In the genomic region with DNA sequence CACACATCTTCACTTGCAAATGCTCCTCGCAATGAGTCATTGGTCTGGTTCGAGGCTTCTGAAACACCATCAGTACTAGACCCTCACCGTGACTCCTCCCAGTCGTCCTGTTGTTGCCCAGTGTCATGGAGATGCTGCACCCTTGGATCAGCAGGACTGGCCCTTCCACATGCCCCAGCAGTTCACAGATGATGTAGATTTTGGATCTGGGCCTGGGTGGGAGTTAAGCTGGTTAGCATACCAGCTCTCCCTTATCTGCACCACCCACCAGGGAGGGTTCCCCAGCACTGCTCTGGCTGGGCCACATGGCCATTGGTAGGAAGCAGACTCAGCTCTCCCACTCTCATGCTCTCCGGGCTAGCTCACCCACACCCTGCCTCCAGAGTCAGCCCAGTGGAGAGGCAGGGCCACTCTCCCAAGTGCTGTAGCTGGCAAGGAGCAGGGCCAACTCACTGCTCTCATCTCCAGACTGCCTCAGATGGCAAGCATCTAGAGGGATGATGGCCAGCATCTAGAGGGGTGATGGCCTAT, we compare ENCODE assay signal across 19 mouse cellular contexts.
DNase-seq lines count a peak whose midpoint lies in the region; ATAC-seq lines count a peak whose summit lies in the region.
"Had no signal": no experiment of that assay in that cellular context is flagged by ENCODE, and none has a peak within 500 bp of the region (broad histone marks: within the 10 kb centered on the region; RNA-seq: fewer than 3 reads in every experiment).

No protein-coding gene starts in this region.

- DNase-seq in heart, adult 18-20 months = no peak
- peak; percentile 21 for DNase-seq in midbrain, embryonic 11.5 days (ENCODE audit: low spot score, missing footprints)
- peak; percentile 62 for DNase-seq in NIH3T3 (ENCODE audit: low read depth)
- DNase-seq: adrenal gland, postnatal 36 days; cerebellum, adult 8-10 months; kidney, adult 8-10 months; kidney, postnatal 4 days; liver, postnatal 0 days; lung, postnatal 36 days; thymus, postnatal 4 days had no signal

- H3K9me3 ChIP-seq in heart, embryonic 13.5 days = no peaks in the 10 kb centered on the region
- no peaks in the 10 kb centered on the region for H3K9me3 ChIP-seq in midbrain, embryonic 11.5 days (ENCODE audit: control insufficient read depth, low read length)
- no peaks in the 10 kb centered on the region for H3K9me3 ChIP-seq in midbrain, embryonic 13.5 days
- no peaks in the 10 kb centered on the region for H3K9me3 ChIP-seq in stomach, embryonic 16.5 days (replicated peaks; ENCODE audit: control insufficient read depth, low read length)
- H3K9me3 ChIP-seq: forebrain, embryonic 12.5 days; G1E; midbrain, embryonic 10.5 days had no signal

- H3K27ac ChIP-seq in heart, embryonic 13.5 days (replicated peaks) = no peak overlapping the region
- no peak overlapping the region for H3K27ac ChIP-seq in midbrain, embryonic 11.5 days (ENCODE audit: low read depth, low read length)
- H3K27ac ChIP-seq in midbrain, embryonic 13.5 days = no peak overlapping the region
- no peak overlapping the region for H3K27ac ChIP-seq in stomach, embryonic 16.5 days (ENCODE audit: low read length)
- H3K27ac ChIP-seq: forebrain, embryonic 12.5 days; midbrain, embryonic 10.5 days had no signal

- H3K27me3 ChIP-seq in heart, embryonic 13.5 days (replicated peaks) = peaks cover 6% of the 10 kb centered on the region; the same call in 1 of the 2 replicates
- no peaks in the 10 kb centered on the region for H3K27me3 ChIP-seq in midbrain, embryonic 11.5 days (ENCODE audit: control insufficient read depth, insufficient read depth, low read length)
- no peaks in the 10 kb centered on the region for H3K27me3 ChIP-seq in midbrain, embryonic 13.5 days
- H3K27me3 ChIP-seq in stomach, embryonic 16.5 days (ENCODE audit: control insufficient read depth, insufficient read depth, low read length) = no peaks in the 10 kb centered on the region

- H3K4me1 ChIP-seq in heart, embryonic 13.5 days = peaks cover 4% of the 10 kb centered on the region; the same call in 1 of the 2 replicates
- H3K4me1 ChIP-seq in midbrain, embryonic 11.5 days (ENCODE audit: control insufficient read depth, insufficient read depth, low read length) = no peaks in the 10 kb centered on the region
- 0 out of 2 replicates have a peak, but pooled peaks cover 5% of the 10 kb centered on the region for H3K4me1 ChIP-seq in midbrain, embryonic 13.5 days (replicated peaks)
- H3K4me1 ChIP-seq in stomach, embryonic 16.5 days (ENCODE audit: control insufficient read depth, insufficient read depth, low read length) = no peaks in the 10 kb centered on the region
- H3K4me1 ChIP-seq: forebrain, embryonic 12.5 days had no signal

- WGBS in heart, embryonic 13.5 days = 43% methylated on average over 5 of the region's 5 CpGs
- WGBS in midbrain, embryonic 11.5 days = 73% methylated on average over 5 of the region's 5 CpGs
- 78% methylated on average over 5 of the region's 5 CpGs for WGBS in midbrain, embryonic 13.5 days
- WGBS in stomach, embryonic 16.5 days = 65% methylated on average over 5 of the region's 5 CpGs

- H3K9ac ChIP-seq in heart, embryonic 13.5 days = peak overlapping the region; percentile 28; the same call in 1 of the 2 replicates
- H3K9ac ChIP-seq in midbrain, embryonic 11.5 days (ENCODE audit: low read length) = no peak overlapping the region
- no peak overlapping the region for H3K9ac ChIP-seq in midbrain, embryonic 13.5 days (replicated peaks)
- no peak overlapping the region for H3K9ac ChIP-seq in stomach, embryonic 16.5 days (ENCODE audit: low read length)
- H3K9ac ChIP-seq: forebrain, embryonic 12.5 days; liver, postnatal 0 days had no signal

- H3K4me3 ChIP-seq in heart, embryonic 13.5 days = no peak overlapping the region
- no peak overlapping the region for H3K4me3 ChIP-seq in midbrain, embryonic 11.5 days (ENCODE audit: low read depth, low read length)
- H3K4me3 ChIP-seq in midbrain, embryonic 13.5 days (replicated peaks) = no peak overlapping the region
- no peak overlapping the region for H3K4me3 ChIP-seq in stomach, embryonic 16.5 days (replicated peaks; ENCODE audit: low read length)
- H3K4me3 ChIP-seq: forebrain, embryonic 12.5 days; midbrain, embryonic 10.5 days had no signal

- no peak for ATAC-seq in heart, embryonic 13.5 days (ENCODE audit: extremely low read depth, insufficient number of reproducible peaks, low FRiP score, low TSS enrichment)
- ATAC-seq in midbrain, embryonic 11.5 days (ENCODE audit: low FRiP score) = no peak
- no peak for ATAC-seq in midbrain, embryonic 13.5 days
- ATAC-seq in stomach, embryonic 16.5 days (ENCODE audit: insufficient read depth, low FRiP score) = 0 out of 2 replicates have a peak, but pooled peaks have one; percentile 18
- ATAC-seq in megakaryocyte, adult 5-6 weeks (ENCODE audit: poor library complexity, severe bottlenecking) = no peak
- ATAC-seq: CD4-positive, CD25-positive, alpha-beta regulatory T cell, adult 4 months; hindbrain, embryonic 16.5 days; liver, postnatal 0 days had no signal

- H3K4me2 ChIP-seq in heart, embryonic 13.5 days = no peak overlapping the region
- no peak overlapping the region for H3K4me2 ChIP-seq in midbrain, embryonic 11.5 days
- H3K4me2 ChIP-seq in midbrain, embryonic 13.5 days (replicated peaks) = no peak overlapping the region
- H3K4me2 ChIP-seq in stomach, embryonic 16.5 days (ENCODE audit: low read depth, low read length) = no peak overlapping the region
- H3K4me2 ChIP-seq: forebrain, embryonic 12.5 days had no signal

- H3K36me3 ChIP-seq in heart, embryonic 13.5 days = no peaks in the 10 kb centered on the region
- H3K36me3 ChIP-seq in midbrain, embryonic 11.5 days (ENCODE audit: control insufficient read depth, insufficient read depth, low read length) = no peaks in the 10 kb centered on the region
- H3K36me3 ChIP-seq in midbrain, embryonic 13.5 days = no peaks in the 10 kb centered on the region
- H3K36me3 ChIP-seq in stomach, embryonic 16.5 days (ENCODE audit: control insufficient read depth, insufficient read depth, low read length) = no peaks in the 10 kb centered on the region
- H3K36me3 ChIP-seq: forebrain, embryonic 12.5 days; G1E; midbrain, embryonic 10.5 days had no signal

Comparison
In these comparisons a context has a peak if more than half of its experiments do, and no peak if none do; other contexts are left out.
1. DNase-seq: peak in midbrain, embryonic 11.5 days (single experiment) and NIH3T3 (single experiment); none in heart, adult 18-20 months (0 of 2).